ENCODE assay signal across 8 mouse cellular contexts in the genomic region with DNA sequence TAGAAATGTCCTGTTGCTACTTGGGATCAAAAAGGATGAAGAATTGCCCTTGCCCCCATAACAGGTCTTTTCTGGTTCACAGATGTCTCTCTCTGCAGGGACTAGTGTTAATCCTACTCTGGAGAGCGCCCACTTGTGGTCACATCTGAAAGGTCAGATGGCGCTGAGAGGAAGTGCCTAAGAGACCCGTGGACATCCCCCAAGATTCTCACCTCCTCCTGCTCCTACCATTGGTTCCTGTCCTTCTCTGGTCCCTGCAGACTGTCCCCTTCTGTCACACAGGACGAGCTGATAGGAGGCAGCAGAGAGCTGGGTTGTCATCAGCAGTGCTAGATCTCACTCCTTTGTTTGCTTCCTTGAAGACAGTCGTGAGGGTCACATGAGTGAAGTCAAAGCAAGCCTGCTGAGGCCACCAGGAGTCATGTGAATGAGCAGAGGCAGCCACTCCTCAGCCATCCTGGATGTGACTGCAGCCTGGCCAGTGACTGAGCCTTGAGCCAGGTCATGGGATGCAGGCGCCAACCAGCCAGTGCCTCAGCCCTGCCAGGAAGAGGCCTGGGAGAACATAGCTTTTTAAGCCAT.
DNase-seq lines count a peak whose midpoint lies in the region; ATAC-seq and TF ChIP-seq lines count a peak whose summit lies in the region.

No protein-coding gene starts in this region.

- no peaks in the 10 kb centered on the region; the same call in 1 of the 2 replicates for H3K4me1 ChIP-seq in heart, adult 2 months (ENCODE audit: control insufficient read depth, insufficient read depth, low read length)
- peaks cover 3% of the 10 kb centered on the region; the same call in 1 of the 2 replicates for H3K4me1 ChIP-seq in heart, embryonic 12.5 days (replicated peaks)
- H3K4me1 ChIP-seq in small intestine, adult 2 months (ENCODE audit: control insufficient read depth, insufficient read depth, insufficient read length, low read length), result no peaks in the 10 kb centered on the region

- no peak for TF ChIP-seq POLR2A in heart, adult 2 months (IDR thresholded peaks at IDR 0.05; ENCODE audit: insufficient read depth, low read depth, low read length)
- no peak for TF ChIP-seq POLR2A in small intestine, adult 2 months (IDR thresholded peaks at IDR 0.05; ENCODE audit: low read depth, low read length)

- no peak overlapping the region for H3K4me3 ChIP-seq in heart, adult 2 months
- no peak overlapping the region for H3K4me3 ChIP-seq in heart, embryonic 12.5 days
- H3K4me3 ChIP-seq in small intestine, adult 2 months (ENCODE audit: low read depth, low read length), result no peak overlapping the region

- peak; percentile 74 for TF ChIP-seq CTCF in heart, adult 2 months (IDR thresholded peaks at IDR 0.05)
- peak; percentile 51; the same call in 1 of the 2 replicates for TF ChIP-seq CTCF in small intestine, adult 2 months (IDR thresholded peaks at IDR 0.05; ENCODE audit: extremely low read depth, insufficient read length, insufficient replicate concordance, low read depth, low read length)

- peak; percentile 14 to 47 for DNase-seq in heart, adult 2 months
- peak; percentile 25 for DNase-seq in urinary bladder, postnatal 25 days (ENCODE audit: low spot score)
- DNase-seq in urinary bladder, postnatal 10 days (ENCODE audit: low spot score), result no peak
- DNase-seq in cerebellum, postnatal 25 days, result peak; percentile 55 to 73
- DNase-seq in kidney, postnatal 14 days, result peak; percentile 53
- DNase-seq in spleen, postnatal 4 days (ENCODE audit: low spot score in 2 of 2), result no peak

- no peak overlapping the region for H3K4me2 ChIP-seq in heart, embryonic 12.5 days

- no peak overlapping the region for H3K27ac ChIP-seq in heart, adult 2 months
- H3K27ac ChIP-seq in heart, embryonic 12.5 days (ENCODE audit: poor library complexity, severe bottlenecking), result no peak overlapping the region
- H3K27ac ChIP-seq in small intestine, adult 2 months (ENCODE audit: insufficient read depth, low read depth, low read length), result no peak overlapping the region

- H3K36me3 ChIP-seq in heart, adult 2 months (ENCODE audit: control insufficient read depth, insufficient read depth, low read length), result no peaks in the 10 kb centered on the region
- no peaks in the 10 kb centered on the region for H3K36me3 ChIP-seq in heart, embryonic 12.5 days
- no peaks in the 10 kb centered on the region for H3K36me3 ChIP-seq in small intestine, adult 2 months (ENCODE audit: control insufficient read depth, insufficient read depth, low read length)

- intact Hi-C loops in heart, adult 2 months (cut with DNase I), result loop anchor here (1.0 kb wide), 1 partner anchor 111 kb away; no protein-coding TSS in a partner anchor

- no peaks in the 10 kb centered on the region for H3K79me2 ChIP-seq in heart, adult 2 months (replicated peaks; ENCODE audit: control insufficient read depth, insufficient read depth, low read length)

- no peak for ATAC-seq in heart, embryonic 12.5 days (ENCODE audit: insufficient number of reproducible peaks, low FRiP score)

- H3K9me3 ChIP-seq in heart, embryonic 12.5 days (replicated peaks), result no peaks in the 10 kb centered on the region

- WGBS in heart, adult 2 months, result 29% methylated on average over 6 of the region's 6 CpGs
- 19% methylated on average over 6 of the region's 6 CpGs for WGBS in heart, embryonic 12.5 days
- WGBS in small intestine, adult 2 months, result 31% methylated on average over 6 of the region's 6 CpGs

- TF ChIP-seq EP300 in heart, adult 2 months (IDR thresholded peaks at IDR 0.05; ENCODE audit: insufficient read depth, low read depth, low read length), result no peak

- H3K9ac ChIP-seq in heart, adult 2 months (ENCODE audit: low read depth, low read length), result no peak overlapping the region
- no peak overlapping the region for H3K9ac ChIP-seq in heart, embryonic 12.5 days

- H3K27me3 ChIP-seq in heart, adult 2 months (ENCODE audit: control insufficient read depth, insufficient read depth, low read length), result no peaks in the 10 kb centered on the region
- 0 out of 2 replicates have a peak, but pooled peaks cover 9% of the 10 kb centered on the region for H3K27me3 ChIP-seq in heart, embryonic 12.5 days (replicated peaks)
- no peaks in the 10 kb centered on the region for H3K27me3 ChIP-seq in small intestine, adult 2 months (ENCODE audit: control insufficient read depth, insufficient read depth, low read length)

Comparison
In these comparisons a context has a peak if more than half of its experiments do, and no peak if none do; other contexts are left out.
1. DNase-seq: peak in heart, adult 2 months (2 of 2), urinary bladder, postnatal 25 days (single experiment), cerebellum, postnatal 25 days (2 of 2) and kidney, postnatal 14 days (single experiment); none in urinary bladder, postnatal 10 days (single experiment) and spleen, postnatal 4 days (0 of 2).